Mouse (Mus musculus) adrenal gland, adult 8-10 months (tissue): Measurements from ENCODE around the gene Rpl37. TPM values are rescaled to one million over a fixed set of nuclear protein-coding genes. Genes with fewer than 3 reads are reported as not detected.

Experiments used
- DNase-seq: peaks from one replicate; pipeline ENCODE4 v3.0.0; 2022
- total RNA-seq, 4 experiments: library from RNA; stranded (reverse); gene quantifications; 2 replicates each; pipeline ENCODE4 v1.2.4; 2022

Rpl37 gene
- total RNA-seq, 4 experiments from 2014 or later, result 411 to 520 (median 488) TPM

GRCm38 (mm10) chr15:5155093-5155492, 38.6 kb downstream of the Rpl37 start:
- DNase-seq, result no peak

GRCm38 (mm10) chr15:5156355-5156754, 39.9 kb downstream of the Rpl37 start:
- DNase-seq, result no peak

GRCm38 (mm10) chr15:5157386-5157785, 40.9 kb downstream of the Rpl37 start:
- no peak for DNase-seq

- no peak for DNase-seq
Observed at GRCm38 (mm10) chr15:5158827-5159226, 42.4 kb downstream of the Rpl37 start.

- no peak for DNase-seq
Observed at GRCm38 (mm10) chr15:5165121-5165773, 48.8 kb downstream of the Rpl37 start.

Other genes with a start within 250 kb of the Rpl37 start
- gene Mroh2b, start 217.9 kb upstream of the Rpl37 start, total RNA-seq, result not detected
- 10 to 100 TPM; 12.9 to 50.2 (median 30.7) TPM for gene C7, start 52.9 kb upstream of the Rpl37 start, total RNA-seq
- gene Card6, start 8.1 kb upstream of the Rpl37 start, total RNA-seq, result 10 to 100 TPM in 3 of 4 experiments, 1 to 10 TPM in 1; 9.5 to 12.0 (median 10.8) TPM
- 10 to 100 TPM; 33.2 to 42.6 (median 37.3) TPM for gene Prkaa1, start 27.2 kb downstream of the Rpl37 start, total RNA-seq
- gene Ttc33, start 68.9 kb downstream of the Rpl37 start, total RNA-seq, result 10 to 100 TPM; 61.4 to 94.8 (median 70.7) TPM
- 1 to 10 TPM; 1.4 to 2.2 (median 1.6) TPM for gene Ptger4, start 127.5 kb downstream of the Rpl37 start, total RNA-seq